Mouse (Mus musculus) heart, embryonic 12.5 days (tissue): ENCODE measurements around the gene Olfr356. TPM values are rescaled to one million over a fixed set of nuclear protein-coding genes. Genes with fewer than 3 reads are reported as not detected.

Experiments used
- ATAC-seq: fragments of 200-750 bp; cut with Nextera tagmentation; 2 replicates; pipeline ENCODE4 v1.8.0; 2017; ENCODE audit warnings: moderate TSS enrichment, moderate library complexity; ENCODE audit not compliant: insufficient number of reproducible peaks, low FRiP score
- H3K27ac ChIP-seq: fragments of 300-500 bp; sonication (generic); 2 replicates; pipeline ENCODE4 v1.5.1; 2016; ENCODE audit warnings: mild to moderate bottlenecking, moderate library complexity; ENCODE audit not compliant: poor library complexity, severe bottlenecking
- H3K27me3 ChIP-seq: fragments of 300-500 bp; sonication (generic); replicated peaks from 2 replicates; pipeline ENCODE4 v1.6.1; 2016; ENCODE audit warnings: mild to moderate bottlenecking, moderate library complexity
- H3K36me3 ChIP-seq: fragments of 300-500 bp; sonication (generic); 2 replicates; pipeline ENCODE4 v1.6.1; 2016; ENCODE audit warnings: mild to moderate bottlenecking, moderate library complexity
- H3K4me1 ChIP-seq: fragments of 300-500 bp; sonication (generic); replicated peaks from 2 replicates; pipeline ENCODE4 v1.6.1; 2016; ENCODE audit warnings: mild to moderate bottlenecking
- H3K4me2 ChIP-seq: fragments of 300-500 bp; sonication (generic); 2 replicates; pipeline ENCODE4 v1.6.1; 2016; ENCODE audit warnings: mild to moderate bottlenecking, moderate library complexity
- H3K4me3 ChIP-seq: fragments of 300-500 bp; sonication (generic); 2 replicates; pipeline ENCODE4 v1.5.1; 2016; ENCODE audit warnings: mild to moderate bottlenecking
- H3K9ac ChIP-seq: fragments of 300-500 bp; sonication (generic); 2 replicates; pipeline ENCODE4 v1.6.1; 2016; ENCODE audit warnings: mild to moderate bottlenecking, moderate library complexity
- H3K9me3 ChIP-seq: fragments of 300-500 bp; sonication (generic); replicated peaks from 2 replicates; pipeline ENCODE4 v1.6.1; 2016; ENCODE audit warnings: mild to moderate bottlenecking, moderate library complexity
- WGBS: fragments of 180-500 bp; shearing (Covaris S2); methylation state at CpG from one replicate; pipeline ENCODE4 v1.1.7; 2016; 5-methylcytosine and 5-hydroxymethylcytosine counted together
- polyA plus RNA-seq: library from polyadenylated mRNA; unstranded; fragments of >200 nt; fragmentation: Nextera tagmentation; extraction: Ambion mirVana; gene quantifications from 2 replicates; pipeline ENCODE4 v1.2.1, GENCODE M21; 2016

The Olfr356 gene
- not detected in 2 replicates for polyA plus RNA-seq

DNA sequence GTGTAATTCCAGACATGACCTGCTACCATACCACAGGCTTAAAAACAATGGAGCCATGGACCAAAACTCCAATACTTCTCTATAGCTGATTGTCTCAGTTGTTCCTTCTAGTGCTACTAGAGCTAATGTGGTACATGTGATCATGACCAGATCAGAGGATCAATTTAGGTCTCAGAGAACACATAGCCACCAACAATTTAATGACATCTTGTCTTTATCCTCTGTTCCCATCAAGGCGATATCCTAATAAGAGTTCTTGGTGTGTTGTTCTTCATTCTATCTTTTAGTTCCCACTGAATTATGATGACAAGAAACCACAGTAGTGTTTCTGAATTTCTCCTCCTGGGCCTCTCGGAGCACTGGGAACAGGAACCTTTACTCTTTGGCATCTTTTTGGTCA is at the start of gene Olfr356:
Gene Olfr356 (plus strand): TSS at position 301 of the 400 bp plus-strand sequence.
- no peaks in the 10 kb centered on the region for H3K36me3 ChIP-seq
- no peaks in the 10 kb centered on the region for H3K4me1 ChIP-seq
- 71% methylated on average over 2 of the region's 2 CpGs for WGBS
- no peak for ATAC-seq
- H3K9me3 ChIP-seq = peaks cover 11% of the 10 kb centered on the region; the same call in 1 of the 2 replicates
- H3K4me3 ChIP-seq = no peak within 1 kb of the TSS
- H3K27ac ChIP-seq = no peak within 1 kb of the TSS
- no peak within 1 kb of the TSS for H3K9ac ChIP-seq
- no peak within 1 kb of the TSS for H3K4me2 ChIP-seq
- H3K27me3 ChIP-seq = no peaks in the 10 kb centered on the region

DNA sequence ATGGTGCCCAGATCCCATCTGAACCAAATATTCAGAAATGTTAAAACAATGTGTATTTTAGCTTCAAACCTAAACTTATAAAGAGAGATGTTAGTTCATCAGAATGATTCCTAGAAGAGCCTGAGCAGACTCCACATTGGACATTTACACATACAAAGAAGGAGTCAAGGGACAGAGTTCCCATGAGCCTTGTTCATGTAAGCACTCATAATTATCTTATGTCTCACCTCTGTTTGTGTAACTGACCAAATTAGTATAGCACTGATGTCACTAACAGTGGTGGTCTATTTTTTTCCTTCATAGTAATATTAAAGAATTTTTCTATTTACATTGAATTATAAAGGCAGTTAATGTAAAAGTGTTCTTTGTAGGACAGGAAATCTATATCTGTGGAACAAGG is 44.1 kb upstream of the Olfr356 start, which contains the start of gene Olfr353:
Gene Olfr353 (minus strand): TSS at position 101 of the 400 bp plus-strand sequence.
- no peak for ATAC-seq
- no peak within 1 kb of the TSS for H3K27ac ChIP-seq
- no peaks in the 10 kb centered on the region for H3K27me3 ChIP-seq
- H3K9ac ChIP-seq = no peak within 1 kb of the TSS
- H3K9me3 ChIP-seq = peaks cover 16% of the 10 kb centered on the region
- no peaks in the 10 kb centered on the region for H3K36me3 ChIP-seq
- no peaks in the 10 kb centered on the region for H3K4me1 ChIP-seq
- no peak within 1 kb of the TSS for H3K4me2 ChIP-seq
- H3K4me3 ChIP-seq = no peak within 1 kb of the TSS

DNA sequence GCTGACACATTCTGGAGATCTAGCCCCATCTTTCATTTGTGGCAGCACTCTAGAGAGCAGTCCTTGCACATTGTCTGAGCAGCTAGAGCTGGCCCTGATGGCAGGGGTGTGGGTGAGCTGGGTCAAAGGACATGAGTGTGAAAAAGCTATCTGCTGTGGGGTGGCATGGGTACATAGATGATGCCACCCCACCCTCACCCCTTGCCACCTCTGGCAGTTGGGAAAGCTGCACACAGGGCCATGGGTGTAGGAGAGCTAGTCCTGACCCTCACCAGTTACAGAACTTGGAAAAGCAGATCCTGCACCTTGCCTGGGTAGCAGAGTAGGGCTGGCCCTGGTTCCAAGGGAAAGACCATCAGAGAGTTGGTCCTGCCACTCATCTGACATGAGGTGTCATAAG is 39.8 kb upstream of the Olfr356 start:
- peaks cover 27% of the 10 kb centered on the region for H3K9me3 ChIP-seq
- ATAC-seq = no peak
- H3K27ac ChIP-seq = no peak overlapping the region
- H3K36me3 ChIP-seq = no peaks in the 10 kb centered on the region
- no peaks in the 10 kb centered on the region for H3K27me3 ChIP-seq
- H3K4me2 ChIP-seq = no peak overlapping the region
- no peak overlapping the region for H3K4me3 ChIP-seq
- H3K4me1 ChIP-seq = no peaks in the 10 kb centered on the region
- no peak overlapping the region for H3K9ac ChIP-seq

DNA sequence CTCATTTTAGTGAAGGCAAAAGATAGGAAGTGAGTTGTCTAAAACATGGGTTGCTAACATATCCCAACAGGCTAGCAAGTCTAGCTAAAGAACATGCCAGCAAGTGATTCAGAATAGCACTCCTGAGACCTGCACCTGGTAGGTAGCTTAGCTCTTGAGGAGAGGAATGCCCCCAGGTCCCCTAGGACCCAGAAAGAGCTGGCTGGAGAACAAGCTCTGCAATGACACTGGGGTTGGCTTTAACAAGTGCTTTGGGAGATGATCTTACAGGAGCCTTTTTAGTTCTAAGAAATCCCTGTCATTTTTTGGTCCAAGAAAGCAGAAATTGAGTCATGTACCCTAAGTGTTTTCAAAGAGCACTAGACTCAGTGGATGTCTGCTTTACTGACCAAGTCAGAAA is 31.5 kb upstream of the Olfr356 start, which contains the start of gene Olfr354:
Gene Olfr354 (plus strand): TSS at position 301 of the 400 bp plus-strand sequence.
- no peaks in the 10 kb centered on the region for H3K4me1 ChIP-seq
- no peak within 1 kb of the TSS for H3K27ac ChIP-seq
- no peaks in the 10 kb centered on the region for H3K36me3 ChIP-seq
- H3K27me3 ChIP-seq = no peaks in the 10 kb centered on the region
- H3K9ac ChIP-seq = no peak within 1 kb of the TSS
- H3K4me2 ChIP-seq = no peak within 1 kb of the TSS
- no peak within 1 kb of the TSS for H3K4me3 ChIP-seq
- H3K9me3 ChIP-seq = peaks cover 12% of the 10 kb centered on the region
- ATAC-seq = no peak

DNA sequence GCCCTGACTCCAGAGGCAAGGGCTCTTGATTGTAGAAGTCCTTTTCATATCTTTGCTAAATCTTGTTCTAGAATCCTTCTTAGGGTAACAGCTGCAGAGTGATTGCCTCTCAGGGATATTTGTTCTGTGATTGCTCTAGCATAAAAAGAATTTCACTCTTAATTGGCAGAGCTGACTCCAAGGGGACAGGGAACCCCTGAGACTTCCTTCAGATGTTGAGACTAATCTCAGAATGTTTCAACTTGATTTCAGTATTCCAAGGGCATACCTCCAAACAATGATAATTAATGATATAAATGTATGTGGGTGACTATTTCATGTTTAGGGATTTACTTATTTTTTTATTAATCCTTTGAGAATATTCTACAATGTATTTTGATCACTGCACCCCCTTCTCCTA is 8.1 kb upstream of the Olfr356 start, which contains the start of gene Olfr355:
Gene Olfr355 (minus strand): TSS at position 101 of the 400 bp plus-strand sequence.
- Histone ChIP-seq H3K36me3 (no peaks in the 10 kb centered on the region), H3K4me2 (no peak within 1 kb of the TSS), H3K9ac (no peak within 1 kb of the TSS), H3K4me1 (no peaks in the 10 kb centered on the region), H3K27me3 (no peaks in the 10 kb centered on the region), H3K27ac (no peak within 1 kb of the TSS), H3K9me3 (peaks cover 10% of the 10 kb centered on the region; the same call in 1 of the 2 replicates), H3K4me3 (no peak within 1 kb of the TSS)
- ATAC-seq = no peak

Other genes starting within 250 kb of the Olfr356 start
- gene Olfr347, start 205.2 kb upstream of the Olfr356 start, polyA plus RNA-seq = not detected in 2 replicates
- gene Olfr348, start 152.8 kb upstream of the Olfr356 start, polyA plus RNA-seq = not detected in 2 replicates
- not detected in 2 replicates for gene Olfr50, start 146.6 kb upstream of the Olfr356 start, polyA plus RNA-seq
- gene Olfr3, start 120.1 kb upstream of the Olfr356 start, polyA plus RNA-seq = not detected in 2 replicates
- not detected in 2 replicates for gene Olfr350, start 90.8 kb upstream of the Olfr356 start, polyA plus RNA-seq
- gene Olfr351, start 74.5 kb upstream of the Olfr356 start, polyA plus RNA-seq = not detected in 2 replicates
- not detected in 2 replicates for gene Olfr352, start 68.7 kb upstream of the Olfr356 start, polyA plus RNA-seq
- gene Olfr353, start 44.2 kb upstream of the Olfr356 start, polyA plus RNA-seq = not detected in 2 replicates
- not detected in 2 replicates for gene Olfr354, start 31.4 kb upstream of the Olfr356 start, polyA plus RNA-seq
- gene Olfr355, start 8.2 kb upstream of the Olfr356 start, polyA plus RNA-seq = not detected in 2 replicates
- gene Olfr357, start 56.7 kb downstream of the Olfr356 start, polyA plus RNA-seq = not detected in 2 replicates
- not detected in 2 replicates for gene Olfr358, start 72.2 kb downstream of the Olfr356 start, polyA plus RNA-seq
- gene Olfr360, start 128.6 kb downstream of the Olfr356 start, polyA plus RNA-seq = not detected in 2 replicates
- gene Olfr361, start 152.2 kb downstream of the Olfr356 start, polyA plus RNA-seq = not detected in 2 replicates
- not detected in 2 replicates for gene Olfr362, start 180.8 kb downstream of the Olfr356 start, polyA plus RNA-seq
- not detected in 2 replicates for gene Olfr364-ps1, start 202.2 kb downstream of the Olfr356 start, polyA plus RNA-seq